Mouse (Mus musculus): ENCODE results near the gene Cacnb1.

The Cacnb1 gene

DNA sequence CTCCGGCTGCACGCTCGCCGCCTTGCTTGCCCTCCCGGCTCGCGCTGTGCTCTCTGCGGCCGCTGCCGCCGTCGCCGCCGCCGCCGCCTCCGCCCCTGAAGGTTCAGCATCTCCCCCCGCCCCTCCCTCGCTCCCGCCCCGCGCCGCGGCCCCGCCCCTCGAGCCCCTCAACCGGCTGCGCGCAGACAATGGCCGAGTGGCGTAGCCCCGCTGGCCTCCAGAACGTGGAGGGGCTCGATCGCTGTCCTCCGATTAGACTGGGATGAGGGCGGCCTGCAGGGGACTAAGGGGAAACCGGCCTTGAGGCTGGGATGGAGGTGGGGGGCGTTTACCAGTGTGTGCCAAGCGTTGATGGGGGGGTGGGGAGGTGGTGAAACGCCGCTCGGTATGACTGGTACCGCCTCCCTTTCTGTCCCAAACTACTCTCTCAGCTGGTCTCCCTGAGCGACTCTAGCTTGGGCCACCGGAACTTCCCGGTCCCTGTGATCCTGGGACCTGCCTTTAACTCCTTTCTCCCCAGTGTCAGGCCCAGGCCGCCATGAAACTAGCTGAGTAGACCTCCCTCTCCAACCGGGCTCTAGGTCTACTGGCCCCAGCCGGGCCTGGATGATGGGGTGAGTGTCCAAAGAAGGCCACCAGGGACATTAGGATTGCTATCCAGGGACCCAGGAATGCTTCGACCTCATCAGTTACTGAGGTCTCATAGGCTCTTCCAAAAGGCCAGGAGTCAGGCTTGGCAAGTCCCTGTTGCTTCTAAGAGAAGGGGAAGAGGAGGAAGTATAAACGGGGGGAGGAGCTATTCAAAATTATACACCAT lies at the start of gene Cacnb1:
Cacnb1 (minus strand) TSS at position 480 of the 817 bp plus-strand sequence.
- peak; percentile 56 for DNase-seq

DNA sequence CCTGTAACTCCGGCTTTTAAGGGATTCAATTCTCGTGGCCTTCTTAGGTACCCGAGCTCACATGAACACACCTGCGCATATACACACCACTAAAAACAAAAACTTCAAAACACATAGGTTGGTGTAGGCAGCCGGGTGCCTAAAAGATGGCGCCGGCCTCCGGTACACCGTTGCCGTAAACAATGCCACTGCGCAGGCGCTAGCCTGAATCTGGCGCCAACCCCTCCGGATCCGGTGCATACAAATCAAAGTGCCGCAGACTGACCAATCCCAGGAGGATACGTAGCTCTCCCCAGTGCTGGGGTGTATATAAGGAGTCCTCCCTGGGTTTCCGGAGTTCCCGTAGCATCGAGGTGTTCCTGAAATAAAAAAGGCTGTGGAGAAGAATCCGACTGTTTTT lies 44.4 kb upstream of the Cacnb1 start:
- DNase-seq, result no peak

DNA sequence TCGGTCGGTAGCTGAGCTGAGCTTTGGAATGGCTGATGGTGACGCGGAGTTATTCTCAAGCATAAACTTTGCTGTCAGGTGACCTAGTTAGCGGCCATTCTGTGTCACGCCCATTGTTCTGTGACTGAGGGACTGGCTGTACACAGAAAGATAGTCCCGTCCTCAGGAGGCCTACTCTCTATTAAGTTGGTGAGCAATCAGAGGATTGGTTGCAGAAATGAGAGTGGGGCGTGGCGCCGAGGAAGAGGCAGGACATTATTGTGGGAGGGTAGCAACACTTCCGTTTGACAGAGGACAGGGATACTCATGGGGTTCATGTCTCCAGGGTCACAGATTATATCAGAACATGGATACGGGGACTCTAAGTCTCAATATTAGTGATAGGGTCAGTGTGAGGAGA lies 43.4 kb upstream of the Cacnb1 start:
- DNase-seq, result no peak

DNA sequence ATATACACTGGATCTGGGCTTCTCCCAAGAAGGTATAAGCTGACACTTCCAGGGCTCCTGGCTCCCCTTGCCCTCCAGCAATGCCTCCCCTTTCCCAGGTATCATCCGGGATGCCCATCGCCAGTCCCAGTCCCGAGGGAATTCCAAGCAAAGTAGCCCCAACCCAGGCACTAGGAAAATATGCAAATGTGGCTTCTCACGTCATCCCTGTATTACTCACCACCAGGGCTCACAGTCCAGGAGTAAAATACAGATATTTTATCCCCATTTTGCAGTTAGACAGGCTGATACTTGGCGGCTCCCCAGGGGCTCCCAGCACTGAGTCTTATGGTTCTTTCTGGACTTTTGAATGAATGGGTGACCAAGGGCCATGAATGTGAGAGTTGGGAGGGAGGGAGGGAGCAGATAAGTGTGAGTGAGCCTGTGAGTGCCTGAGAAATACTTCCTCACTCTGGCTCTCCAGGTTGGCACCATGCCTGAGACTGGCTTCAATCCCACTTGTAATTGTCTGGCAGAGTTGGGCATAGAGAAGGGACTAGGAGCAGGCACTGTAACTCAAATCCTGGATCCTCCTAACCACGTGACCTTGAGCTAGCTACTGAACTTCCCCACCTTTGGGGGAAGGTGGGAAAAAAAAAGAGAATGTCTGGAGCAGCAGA lies 39.2 kb upstream of the Cacnb1 start:
- no peak for DNase-seq

DNA sequence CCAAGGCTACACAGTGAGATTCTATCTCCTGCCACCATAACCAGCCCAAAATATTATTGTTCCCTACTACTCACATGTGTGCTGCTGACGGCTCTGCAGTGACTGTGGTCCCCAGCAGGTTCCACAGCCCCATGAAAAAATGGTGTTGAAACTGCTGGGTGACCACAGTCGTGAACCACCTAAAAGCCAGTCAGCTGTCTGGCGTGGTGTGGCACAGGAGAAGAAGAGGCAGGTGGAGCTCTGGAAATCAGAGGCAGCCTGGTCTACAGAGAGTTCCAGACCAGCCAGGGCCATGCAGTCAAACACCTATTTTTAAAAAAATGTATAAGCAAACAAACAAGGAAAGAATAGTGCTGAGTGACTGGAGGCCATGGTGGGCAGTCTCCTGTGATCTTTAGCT lies 38.6 kb upstream of the Cacnb1 start:
- no peak for DNase-seq

DNA sequence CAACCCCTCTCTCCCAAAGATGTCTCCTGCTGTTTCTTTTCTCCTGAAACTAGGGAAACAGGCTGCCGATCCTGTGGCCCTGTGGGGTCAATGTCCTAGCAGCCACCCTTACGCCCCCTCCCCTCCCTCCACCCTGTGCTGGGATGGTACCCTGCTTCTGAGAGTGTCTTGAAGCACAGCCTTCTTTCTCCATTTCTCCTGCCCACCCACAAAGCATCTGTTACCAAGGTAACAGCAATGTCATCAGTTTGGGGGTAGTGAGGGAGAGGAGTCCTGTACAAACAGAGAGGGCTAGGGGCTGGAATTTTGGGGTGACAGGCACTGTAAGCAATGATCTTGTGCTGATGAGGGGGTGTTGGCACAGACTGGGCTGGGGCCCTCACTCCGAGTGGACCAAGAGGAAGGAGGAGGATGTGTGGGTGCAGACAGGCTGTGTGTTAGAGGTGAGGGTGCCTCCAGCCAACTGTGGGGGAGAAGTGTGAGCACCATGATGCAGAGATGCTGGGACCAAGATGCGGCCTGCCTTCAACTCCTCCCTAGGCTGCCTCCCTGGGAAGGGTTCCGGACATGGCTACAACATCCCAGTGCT lies 37.4 kb upstream of the Cacnb1 start:
- DNase-seq, result no peak

DNA sequence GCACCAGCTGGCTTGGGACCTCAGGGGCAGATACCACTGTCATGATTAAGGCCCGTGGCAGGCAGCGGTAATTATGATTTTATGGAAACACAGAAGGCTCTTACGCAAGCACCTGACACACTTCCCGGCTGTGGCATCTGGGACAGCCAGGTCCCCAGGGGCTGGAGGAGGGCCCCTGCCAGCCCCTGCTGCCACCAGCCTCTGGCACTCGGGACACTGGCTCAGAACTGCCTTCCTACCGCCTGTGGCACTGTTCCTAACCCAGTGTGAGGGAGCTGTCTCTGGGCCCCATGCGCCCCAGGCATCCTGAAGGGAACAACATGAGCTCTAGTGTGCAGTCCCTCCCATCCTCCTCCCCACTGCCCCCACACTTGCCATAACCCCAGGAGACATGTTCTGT lies 36.8 kb upstream of the Cacnb1 start:
- no peak for DNase-seq

DNA sequence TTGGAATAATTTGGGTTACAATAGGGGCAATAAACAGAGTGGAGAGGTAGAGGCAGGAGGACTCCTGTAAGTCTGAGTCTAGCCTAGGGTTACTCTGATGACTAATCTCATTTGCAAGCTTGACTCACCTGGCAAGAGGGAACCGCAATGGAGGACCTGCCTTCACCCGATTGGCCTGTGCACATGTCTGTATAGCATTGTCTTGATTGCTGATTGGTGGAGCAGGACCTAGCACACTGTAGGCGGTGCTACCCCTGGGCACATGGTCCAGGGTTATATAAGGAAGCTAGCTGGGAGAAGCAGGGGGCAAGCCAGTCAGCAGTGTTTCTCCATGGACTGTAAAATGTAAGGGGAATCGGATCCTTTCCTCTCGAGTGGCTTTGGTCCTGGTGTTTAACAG lies 35.2 kb upstream of the Cacnb1 start:
- DNase-seq, result peak; percentile 18

DNA sequence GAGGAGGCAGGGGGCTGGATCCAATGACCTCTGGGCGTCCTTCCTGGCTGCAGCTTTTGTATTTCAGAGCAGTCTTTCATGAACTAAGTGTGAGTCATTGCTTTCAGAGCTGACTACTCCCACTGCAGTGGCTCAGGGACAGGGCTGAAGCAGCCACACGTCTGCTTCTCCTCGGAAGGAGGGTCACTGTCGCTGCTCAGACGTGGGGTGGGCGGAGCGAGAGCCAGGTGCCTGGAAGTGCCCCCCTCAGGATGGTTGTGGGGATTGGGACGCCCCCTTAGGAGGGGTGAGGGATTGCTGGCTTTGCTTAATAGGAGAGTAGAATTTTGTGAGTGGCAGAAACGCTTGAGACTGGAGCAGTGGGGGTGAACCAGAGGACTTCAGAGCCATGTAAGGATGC lies 34.6 kb upstream of the Cacnb1 start:
- no peak for DNase-seq

DNA sequence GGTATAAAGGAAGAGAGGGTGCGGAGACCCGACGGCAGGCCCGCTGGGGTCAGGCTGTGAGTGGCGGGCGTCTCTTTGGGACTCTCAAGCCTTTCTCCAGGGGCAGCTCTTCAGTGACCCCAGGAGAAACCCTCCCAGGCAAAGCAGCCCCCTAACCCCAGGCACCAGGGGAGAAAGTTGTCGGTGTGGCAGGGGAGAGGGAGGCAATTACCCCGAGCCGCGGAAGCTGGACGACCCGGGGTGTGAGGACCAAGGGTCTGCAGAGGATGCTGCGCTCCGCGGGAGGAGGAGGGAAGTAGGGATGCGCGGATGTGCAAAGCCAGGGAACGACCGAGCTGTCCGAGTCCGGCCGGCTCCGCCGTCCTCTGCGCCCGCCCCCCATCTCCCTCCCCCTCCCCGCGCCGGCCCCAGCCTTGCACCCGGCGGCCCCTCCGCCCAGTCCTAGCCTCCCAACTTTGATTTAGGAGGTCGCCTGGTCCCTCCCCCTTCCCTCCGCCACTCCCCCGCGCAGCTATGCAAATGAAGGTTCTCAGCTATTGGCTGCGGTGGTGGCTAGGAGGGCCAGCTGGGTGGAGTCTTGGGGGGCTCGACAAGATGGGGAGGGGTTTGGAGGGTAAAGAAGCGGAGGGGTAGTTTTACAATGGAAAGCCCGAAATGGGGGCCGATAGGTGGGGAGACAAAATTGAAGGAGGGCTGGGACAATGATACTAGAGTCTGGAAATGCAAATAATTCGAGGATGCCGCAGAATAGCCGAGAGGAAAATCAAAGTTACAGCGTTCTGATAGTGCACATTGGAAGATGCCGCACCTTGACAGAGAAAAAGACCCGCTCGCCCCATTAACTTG lies 30.4 kb upstream of the Cacnb1 start, which contains the start of gene Stac2:
Stac2 (minus strand) TSS at position 474 of the 846 bp plus-strand sequence.
- peak; percentile 43 for DNase-seq

DNA sequence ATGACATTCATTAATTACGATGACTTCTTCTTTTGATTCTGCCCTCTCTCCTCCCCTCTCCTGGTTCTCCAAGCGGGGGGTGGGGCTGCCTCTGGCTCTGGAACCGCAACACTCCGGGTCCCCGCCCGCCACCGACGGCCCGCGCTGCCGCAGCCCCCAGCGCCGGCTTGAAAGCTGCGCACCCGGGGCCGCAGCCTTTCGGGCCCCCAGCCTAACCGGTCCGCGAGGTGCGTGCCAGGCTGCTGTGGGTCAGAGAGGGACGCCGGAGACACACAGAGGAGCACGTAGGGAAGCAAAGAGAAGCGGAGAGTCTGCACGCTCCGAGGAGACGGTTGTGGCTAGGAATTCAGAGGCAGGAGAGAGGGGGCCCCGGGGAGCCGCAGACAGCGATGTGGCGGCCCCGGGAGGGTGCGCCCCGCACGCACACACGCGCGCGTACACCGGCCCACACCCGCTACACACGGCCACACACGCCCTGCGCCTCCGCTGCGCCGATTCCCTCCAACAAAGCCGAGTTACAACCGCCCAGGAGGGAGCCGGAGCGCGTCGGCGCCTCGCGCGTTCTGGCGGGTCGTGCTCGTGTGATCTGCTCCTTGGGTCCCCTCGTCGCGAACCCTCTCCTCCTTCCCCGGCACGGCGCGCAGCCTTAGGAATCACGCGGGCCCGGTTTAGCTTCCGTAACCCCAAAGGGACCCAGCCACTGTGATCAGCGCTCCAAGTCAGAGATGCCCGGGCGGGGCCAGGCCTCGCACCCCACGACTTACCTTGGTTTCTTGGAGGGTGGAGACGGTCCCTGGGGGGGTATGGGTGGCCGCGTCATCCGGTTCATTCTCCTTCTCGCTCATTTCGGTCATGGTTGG lies 29.5 kb upstream of the Cacnb1 start:
- DNase-seq, result no peak

DNA sequence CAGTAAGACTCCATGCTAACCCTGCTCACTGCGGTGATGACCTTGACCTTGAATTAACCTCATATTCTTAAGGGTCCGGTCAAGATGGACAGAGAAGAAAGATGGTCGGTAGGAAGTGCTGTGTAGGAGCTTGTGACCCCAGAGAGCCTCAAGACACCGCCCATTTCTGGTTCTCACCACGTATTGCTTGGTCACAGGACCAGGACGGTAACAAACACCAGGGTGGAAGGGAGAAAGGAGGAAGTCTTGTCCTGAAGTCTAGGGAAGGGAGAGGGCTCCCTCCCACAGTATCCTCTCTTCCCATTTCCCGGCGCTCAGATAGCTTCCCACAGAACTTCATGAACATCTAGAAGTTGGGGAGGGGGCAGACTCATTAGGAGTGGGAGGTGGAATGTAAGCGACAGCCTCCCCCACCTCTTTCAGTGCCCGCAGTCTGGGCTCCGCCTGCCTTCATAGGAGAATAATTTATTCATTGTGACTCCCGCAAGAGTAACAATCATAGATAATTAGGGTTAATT lies 28.8 kb upstream of the Cacnb1 start:
- no peak for DNase-seq

DNA sequence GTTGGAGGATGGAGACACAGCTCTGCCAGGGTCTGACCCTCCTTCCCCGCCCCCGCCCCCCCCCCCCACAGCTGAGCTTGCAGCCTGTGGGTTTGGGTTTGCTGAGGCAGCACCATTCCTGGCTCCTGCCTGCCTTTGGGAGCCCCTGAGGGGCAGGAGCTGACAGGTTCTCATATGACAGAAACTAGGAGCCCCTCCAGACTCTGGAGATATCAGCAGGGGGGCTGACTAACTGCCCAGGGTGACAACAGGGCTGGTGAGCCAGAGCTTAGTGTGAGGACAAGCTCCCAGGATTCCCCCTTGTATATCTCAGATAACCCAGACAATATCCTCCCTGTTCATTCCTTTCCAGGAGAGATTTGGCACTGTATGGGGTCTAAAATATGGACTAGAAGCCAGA lies 28.1 kb upstream of the Cacnb1 start:
- no peak for DNase-seq

DNA sequence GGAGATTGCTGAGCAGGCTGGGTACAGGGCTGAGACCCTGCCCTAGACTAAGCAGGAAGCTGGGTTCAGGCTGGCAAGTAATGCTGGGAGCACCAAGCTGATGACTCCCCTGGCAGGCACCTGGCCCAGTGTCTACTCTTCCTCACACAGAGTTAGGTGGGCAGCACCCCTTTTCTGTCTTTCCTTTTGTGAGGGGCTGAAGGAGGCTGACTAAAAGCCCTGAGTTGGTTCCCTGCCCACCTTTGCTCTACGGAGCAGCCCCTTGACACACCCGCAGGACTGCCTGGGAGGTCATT lies 27.6 kb upstream of the Cacnb1 start:
- no peak for DNase-seq

DNA sequence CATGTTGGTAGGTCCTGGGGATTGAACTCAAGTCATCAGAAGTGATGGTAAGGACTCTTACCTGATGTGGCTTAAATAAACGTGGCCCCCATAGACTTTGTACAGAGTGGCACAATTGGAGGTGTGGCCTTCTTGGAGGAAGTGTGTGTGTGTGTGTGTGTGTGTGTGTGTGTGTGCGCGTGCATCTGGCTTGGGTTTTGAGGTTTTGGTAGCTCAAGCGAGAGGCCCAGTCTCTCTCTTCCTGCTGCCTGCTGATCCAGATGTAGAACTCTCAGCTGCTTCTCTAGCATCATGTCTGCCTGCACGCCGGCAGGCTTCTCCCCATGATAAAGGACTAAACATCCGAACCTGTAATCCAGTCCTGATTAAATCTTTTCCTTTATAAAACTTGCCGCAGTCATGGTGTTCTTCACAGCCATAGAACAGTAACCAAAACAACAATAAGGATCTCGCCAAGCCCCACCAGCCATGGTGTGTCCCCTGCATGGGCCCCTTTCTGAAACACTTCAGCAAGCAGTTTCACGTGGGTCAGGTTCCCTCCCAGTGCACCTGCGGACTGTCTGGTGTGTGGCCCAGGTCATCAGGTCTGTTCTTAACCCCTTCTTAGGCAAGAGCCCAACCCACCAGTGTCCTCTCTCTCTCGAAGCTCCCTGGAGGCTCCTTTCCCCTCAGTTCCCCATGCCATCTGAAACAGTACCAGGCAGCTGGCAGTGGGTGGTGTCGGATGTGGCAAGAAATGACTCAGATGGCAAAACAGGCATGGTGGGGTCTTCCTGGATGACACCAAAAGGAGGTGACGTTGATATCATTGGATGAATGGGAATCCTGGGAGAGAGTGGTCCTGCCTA lies 27.1 kb upstream of the Cacnb1 start:
- DNase-seq, result no peak

DNA sequence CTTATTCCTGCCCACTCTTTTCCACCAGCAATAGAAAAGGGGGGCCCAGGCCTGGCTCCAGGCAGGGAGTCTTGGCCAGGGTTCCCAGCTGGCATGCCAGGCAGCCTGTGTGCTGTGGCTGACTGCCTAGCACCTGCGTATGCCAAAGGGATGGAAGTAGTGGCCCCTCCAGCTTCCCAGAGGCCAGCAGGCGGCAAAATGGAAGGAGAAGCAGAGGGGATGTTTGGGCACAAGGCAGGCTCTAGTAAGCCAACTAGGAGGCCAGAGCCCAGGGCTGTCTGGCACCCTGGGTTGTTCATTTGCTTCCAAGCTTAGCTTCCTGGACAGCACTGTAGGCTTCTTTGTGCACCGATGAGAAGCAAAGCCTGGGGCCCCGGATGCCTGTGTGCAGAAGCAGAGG lies 24.9 kb upstream of the Cacnb1 start:
- DNase-seq, result no peak

DNA sequence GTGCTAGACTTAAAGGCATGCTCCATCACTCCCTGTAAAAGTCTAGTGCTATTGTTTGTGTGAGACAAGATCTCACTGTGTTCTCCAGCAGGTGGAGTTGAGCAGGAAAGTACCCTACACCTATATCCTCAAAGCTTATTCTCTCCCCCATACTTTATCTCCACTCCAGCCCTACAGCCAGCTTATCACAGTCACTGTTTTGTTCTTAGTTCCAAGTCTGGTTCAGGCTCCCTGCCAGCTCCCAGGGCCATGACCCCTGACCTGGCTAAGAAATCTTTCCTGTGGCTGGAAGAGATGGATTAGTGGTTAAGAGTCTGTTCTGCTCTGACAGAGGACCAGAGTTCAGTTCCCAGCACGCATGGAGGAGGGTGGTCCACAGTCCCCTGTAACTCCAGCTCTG lies 23.6 kb upstream of the Cacnb1 start:
- no peak for DNase-seq

DNA sequence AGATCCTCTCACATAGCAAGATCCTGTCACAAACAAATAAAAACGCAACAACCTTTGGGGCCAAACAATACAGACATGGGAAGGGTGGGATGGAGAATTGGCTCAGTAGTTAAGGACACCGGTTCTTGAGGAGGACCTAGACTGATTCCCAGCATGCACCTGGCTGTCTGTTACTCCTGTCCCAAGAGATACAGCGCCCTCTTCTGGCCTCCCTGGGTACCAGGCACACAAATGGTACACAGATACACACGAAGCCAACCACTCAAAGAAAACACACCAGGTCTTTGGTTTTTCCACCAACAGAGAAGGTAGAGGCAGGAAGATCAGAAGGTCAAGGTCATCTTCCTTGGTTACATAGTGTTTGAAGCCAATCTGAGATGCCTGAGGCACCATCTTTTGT lies 22.8 kb upstream of the Cacnb1 start:
- no peak for DNase-seq

DNA sequence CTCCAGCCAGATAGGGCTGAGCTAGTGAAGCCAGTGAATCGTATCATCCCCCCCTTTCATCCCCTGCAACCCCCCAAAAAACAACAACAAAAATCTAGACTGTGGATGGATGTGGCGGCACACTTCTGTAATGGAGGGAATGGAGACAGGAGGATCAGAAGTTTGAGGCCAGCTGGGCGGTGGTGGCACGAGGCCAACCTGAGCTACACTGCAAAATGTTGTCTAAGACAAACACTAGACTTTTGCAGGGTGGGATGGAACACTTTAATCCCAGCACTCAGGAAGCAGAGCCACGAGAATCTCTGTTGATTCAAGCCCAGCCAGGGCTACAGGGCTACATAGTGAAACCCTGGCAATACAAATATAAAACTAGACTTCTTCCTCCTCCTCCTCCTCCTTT lies 21.2 kb upstream of the Cacnb1 start:
- DNase-seq, result no peak

DNA sequence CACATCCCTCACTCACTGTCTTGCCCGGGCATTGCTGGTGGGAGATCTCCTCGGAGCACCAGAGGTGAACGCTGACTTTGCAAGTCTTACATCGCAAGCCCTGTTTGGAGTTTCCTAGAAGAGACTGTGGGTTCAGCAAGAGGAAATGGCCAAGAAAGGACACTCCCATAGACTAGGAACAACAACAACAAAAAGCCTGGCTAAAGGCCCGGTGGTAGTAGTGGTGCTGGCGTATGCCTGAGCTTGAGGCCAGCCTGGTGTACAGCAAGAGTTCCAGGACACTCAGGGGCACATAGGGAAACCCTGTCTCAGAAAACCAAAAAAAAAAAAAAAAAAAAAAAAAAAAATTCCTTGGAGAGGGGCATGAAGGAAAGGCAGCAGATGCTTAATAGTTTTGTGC lies 19.9 kb upstream of the Cacnb1 start:
- DNase-seq, result no peak

DNA sequence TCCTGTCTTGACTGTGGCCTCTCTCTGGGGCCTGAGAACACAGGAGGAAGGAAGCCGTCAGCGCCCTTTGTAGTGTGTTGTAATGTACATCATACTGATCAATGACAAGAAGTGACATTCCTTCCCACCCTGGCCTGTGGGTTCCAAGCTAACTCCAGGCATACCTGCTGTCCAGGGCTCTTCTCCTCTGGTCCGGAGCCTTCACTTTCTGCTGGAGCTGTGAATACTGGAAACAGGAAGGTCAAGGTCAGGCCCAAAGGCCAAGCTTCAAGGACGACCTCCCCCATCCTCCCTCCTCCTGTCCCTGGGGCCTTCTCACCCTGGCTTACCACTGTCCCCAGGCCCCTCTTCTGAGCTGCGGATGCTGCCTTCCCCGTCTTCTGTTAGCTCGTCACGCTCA lies 18.1 kb upstream of the Cacnb1 start:
- no peak for DNase-seq

Measured in kidney, adult 11 months (tissue).